Mouse (Mus musculus) heart, postnatal 0 days (tissue): ENCODE data around the gene Zfp526. TPM values are rescaled to one million over a fixed set of nuclear protein-coding genes. Genes with fewer than 3 reads are reported as not detected.
A peak's percentile ranks its signal among the peaks of the same experiment; 100 is the strongest.

ENCODE experiments used
- ATAC-seq: fragments of 200-750 bp; cut with Nextera tagmentation; 2 replicates; pipeline ENCODE4 v1.8.0; 2017; ENCODE audit warnings: low read depth, moderate number of reproducible peaks, moderate library complexity; ENCODE audit not compliant: insufficient read depth
- DNase-seq: peaks from one replicate; pipeline ENCODE4 v3.0.0-alpha.2; 2016; ENCODE audit warnings: low spot score
- H3K27ac ChIP-seq: fragments of 300-500 bp; sonication (generic); 2 replicates; pipeline ENCODE4 v1.5.1; 2014; ENCODE audit warnings: low read depth, mild to moderate bottlenecking
- H3K27me3 ChIP-seq: fragments of 300-500 bp; sonication (generic); 2 replicates; pipeline ENCODE4 v1.6.1; 2014; ENCODE audit warnings: low read length, mixed read lengths; ENCODE audit not compliant: control insufficient read depth, insufficient read depth
- H3K36me3 ChIP-seq: fragments of 300-500 bp; sonication (generic); replicated peaks from 2 replicates; pipeline ENCODE4 v1.6.1; 2014; ENCODE audit warnings: low read length, mixed read lengths; ENCODE audit not compliant: control insufficient read depth, insufficient read depth
- H3K4me1 ChIP-seq: fragments of 300-500 bp; sonication (generic); 2 replicates; pipeline ENCODE4 v1.6.1; 2014; ENCODE audit warnings: antibody characterized with exemption; ENCODE audit not compliant: control insufficient read depth, insufficient read depth
- H3K4me2 ChIP-seq: fragments of 300-500 bp; sonication (generic); 2 replicates; pipeline ENCODE4 v1.6.1; 2014; ENCODE audit warnings: low read depth, mild to moderate bottlenecking, low read length, moderate library complexity
- H3K4me3 ChIP-seq: fragments of 300-500 bp; sonication (generic); 2 replicates; pipeline ENCODE4 v1.5.1; 2014; ENCODE audit warnings: low read depth, low read length
- H3K9ac ChIP-seq: fragments of 300-500 bp; sonication (generic); replicated peaks from 2 replicates; pipeline ENCODE4 v1.6.1; 2014; ENCODE audit warnings: low read depth, low read length, mixed read lengths
- H3K9me3 ChIP-seq: fragments of 300-500 bp; sonication (generic); replicated peaks from 2 replicates; pipeline ENCODE4 v1.6.1; 2016; ENCODE audit warnings: low read length; ENCODE audit not compliant: control insufficient read depth
- CTCF ChIP-seq: IDR thresholded peaks from 2 replicates; pipeline ENCODE4 v1.5.1; 2016; ENCODE audit warnings: antibody characterized with exemption, control low read depth, low read depth
- EP300 ChIP-seq: IDR thresholded peaks from 2 replicates; pipeline ENCODE4 v1.6.1; 2016; ENCODE audit warnings: antibody characterized with exemption, low read depth
- WGBS: fragments of 180-500 bp; shearing (Covaris S2); extraction: QIAGEN DNeasy Blood & Tissue Kit; methylation state at CpG from one replicate; pipeline ENCODE4 v1.1.7; 2014; 5-methylcytosine and 5-hydroxymethylcytosine counted together
- polyA plus RNA-seq: library from polyadenylated mRNA; unstranded; fragments of >200 nt; fragmentation: Nextera tagmentation; extraction: Ambion mirVana; gene quantifications from 2 replicates; pipeline ENCODE4 v1.2.1, GENCODE M21; 2015
- total RNA-seq: library from RNA; depleted of rRNA; stranded (reverse); fragments of >200 nt; gene quantifications from 2 replicates; pipeline ENCODE4 v1.2.3, GENCODE M21; 2014; ENCODE audit warnings: low replicate concordance

Gene Zfp526
- total and polyA plus RNA-seq, 2 experiments from 2014 or later, result 1.2 to 6.8 TPM

GRCm38 (mm10) chr7:25267751-25268463, 46.7 kb downstream of the Zfp526 start:
- H3K36me3 ChIP-seq, result peaks cover 17% of the 10 kb centered on the region
- no peaks in the 10 kb centered on the region for H3K9me3 ChIP-seq
- WGBS, result under 1% methylated on average over 33 of the region's 33 CpGs
- peak; percentile 100 for DNase-seq
- H3K4me1 ChIP-seq, result peaks cover 23% of the 10 kb centered on the region
- H3K4me2 ChIP-seq, result peak overlapping the region; percentile 86
- no peak for TF ChIP-seq CTCF
- peak; percentile 83 for TF ChIP-seq EP300
- ATAC-seq, result peak; percentile 90
- peak overlapping the region; percentile 86 for H3K9ac ChIP-seq
- no peaks in the 10 kb centered on the region for H3K27me3 ChIP-seq
- H3K4me3 ChIP-seq, result peak overlapping the region; percentile 80
- H3K27ac ChIP-seq, result peak overlapping the region; percentile 93

GRCm38 (mm10) chr7:25268588-25268987, 47.4 kb downstream of the Zfp526 start:
- Histone ChIP-seq H3K4me2 (peak overlapping the region; percentile 86), H3K9me3 (no peaks in the 10 kb centered on the region), H3K27me3 (no peaks in the 10 kb centered on the region), H3K4me3 (peak overlapping the region; percentile 80), H3K27ac (peak overlapping the region; percentile 81), H3K4me1 (peaks cover 26% of the 10 kb centered on the region), H3K36me3 (peaks cover 24% of the 10 kb centered on the region), H3K9ac (peak overlapping the region; percentile 86)
- DNase-seq, result no peak
- WGBS, result 1% methylated on average over 7 of the region's 7 CpGs
- no peak for ATAC-seq
- TF ChIP-seq EP300 (no peak), CTCF (no peak)

GRCm38 (mm10) chr7:25269029-25269428, 47.8 kb downstream of the Zfp526 start:
- 17% methylated on average over 4 of the region's 4 CpGs for WGBS
- peaks cover 25% of the 10 kb centered on the region for H3K36me3 ChIP-seq
- DNase-seq (no peak), ATAC-seq (no peak)
- H3K4me3 ChIP-seq, result peak overlapping the region; percentile 80
- H3K27ac ChIP-seq, result peak overlapping the region; percentile 81
- H3K9me3 ChIP-seq, result no peaks in the 10 kb centered on the region
- no peaks in the 10 kb centered on the region for H3K27me3 ChIP-seq
- TF ChIP-seq EP300 (no peak), CTCF (no peak)
- H3K9ac ChIP-seq, result peak overlapping the region; percentile 86
- peak overlapping the region; percentile 86 for H3K4me2 ChIP-seq
- peaks cover 28% of the 10 kb centered on the region for H3K4me1 ChIP-seq

- WGBS, result 76% methylated on average over 8 of the region's 8 CpGs
- no peaks in the 10 kb centered on the region for H3K27me3 ChIP-seq
- H3K27ac ChIP-seq, result peak overlapping the region; percentile 81
- peak overlapping the region; percentile 80; the same call in 1 of the 2 replicates for H3K4me3 ChIP-seq
- ATAC-seq (no peak), DNase-seq (no peak)
- TF ChIP-seq CTCF (no peak), EP300 (no peak)
- H3K36me3 ChIP-seq, result peaks cover 25% of the 10 kb centered on the region
- H3K4me2 ChIP-seq, result peak overlapping the region; percentile 86
- H3K4me1 ChIP-seq, result peaks cover 28% of the 10 kb centered on the region
- no peaks in the 10 kb centered on the region for H3K9me3 ChIP-seq
- peak overlapping the region; percentile 86 for H3K9ac ChIP-seq
These were observed 48.5 kb downstream of the Zfp526 start for GRCm38 (mm10) chr7:25269545-25270271.

- DNase-seq (no peak), ATAC-seq (no peak)
- H3K9me3 ChIP-seq, result no peaks in the 10 kb centered on the region
- peaks cover 38% of the 10 kb centered on the region for H3K4me1 ChIP-seq
- H3K9ac ChIP-seq, result no peak overlapping the region
- 89% methylated on average over 35 of the region's 35 CpGs for WGBS
- H3K4me3 ChIP-seq, result no peak overlapping the region
- H3K36me3 ChIP-seq, result peaks cover 25% of the 10 kb centered on the region
- no peak overlapping the region for H3K27ac ChIP-seq
- no peak overlapping the region for H3K4me2 ChIP-seq
- H3K27me3 ChIP-seq, result no peaks in the 10 kb centered on the region
- no peak for TF ChIP-seq EP300
- no peak for TF ChIP-seq CTCF
These were observed 49.7 kb downstream of the Zfp526 start for GRCm38 (mm10) chr7:25270652-25271633.
